Mouse (Mus musculus) CH12.LX (cell line): ENCODE data around the gene Saa4. TPM values are rescaled to one million over a fixed set of nuclear protein-coding genes. Genes with fewer than 3 reads are reported as not detected.

Experiments
- DNase-seq: peaks from one replicate; pipeline ENCODE4 v3.0.0-alpha.2; 2013; ENCODE audit errors: extremely low read depth
- H3K27ac ChIP-seq: 2 replicates; pipeline ENCODE4 v1.5.1; 2012; ENCODE audit warnings: low read depth, mild to moderate bottlenecking, control low read depth, moderate library complexity; ENCODE audit not compliant: insufficient read depth
- H3K27me3 ChIP-seq: replicated peaks from 2 replicates; pipeline ENCODE3; 2012; ENCODE audit warnings: inconsistent platforms
- H3K36me3 ChIP-seq, 2 experiments: replicated peaks in 1 of 2; 2 replicates each; pipeline versions ENCODE3 to v1.6.1; 2012; ENCODE audit warnings: inconsistent platforms in 1 of 2, low read length in 1 of 2, mild to moderate bottlenecking in 1 of 2, mixed read lengths in 1 of 2, moderate library complexity in 1 of 2; ENCODE audit not compliant: control insufficient read depth in 1 of 2, insufficient read depth in 1 of 2
- H3K4me1 ChIP-seq, 2 experiments: 2 replicates each; pipeline ENCODE4 v1.6.1; 2012; ENCODE audit warnings: inconsistent platforms in 1 of 2, moderate library complexity in 1 of 2; ENCODE audit not compliant: insufficient read depth in 2 of 2, control insufficient read depth in 1 of 2
- H3K4me2 ChIP-seq: 2 replicates; pipeline ENCODE4 v1.6.1; 2012; ENCODE audit warnings: low read depth, mild to moderate bottlenecking, control low read depth; ENCODE audit not compliant: poor library complexity, insufficient read depth, severe bottlenecking
- H3K4me3 ChIP-seq, 3 experiments: fragments of 150-350 bp in 1 of 3; sonication (generic) in 1 of 3; replicated peaks in 1 of 3; 2 replicates each; pipeline versions ENCODE3 to v1.5.1; 2011 to 2012; ENCODE audit warnings: low read depth in 2 of 3, low read length in 2 of 3, mild to moderate bottlenecking in 2 of 3, moderate library complexity in 2 of 3, control low read depth in 1 of 3, improper control_type of control experiment in 1 of 3, inconsistent platforms in 1 of 3, mixed read lengths in 1 of 3; ENCODE audit not compliant: poor library complexity in 1 of 3
- H3K79me2 ChIP-seq: replicated peaks from 2 replicates; pipeline ENCODE4 v1.6.1; 2012; ENCODE audit warnings: mild to moderate bottlenecking, moderate library complexity; ENCODE audit not compliant: control insufficient read depth, poor library complexity, insufficient read depth, severe bottlenecking; ENCODE audit errors: extremely low read depth
- H3K9ac ChIP-seq: 2 replicates; pipeline ENCODE4 v1.6.1; 2012; ENCODE audit warnings: low read depth, mild to moderate bottlenecking, control low read depth, moderate library complexity; ENCODE audit not compliant: insufficient read depth
- H3K9me3 ChIP-seq: replicated peaks from 2 replicates; pipeline ENCODE3; 2012; ENCODE audit warnings: low read length, inconsistent platforms, mixed read lengths
- CHD1 ChIP-seq: IDR thresholded peaks from 2 replicates; pipeline ENCODE4 v1.6.1; 2012; ENCODE audit warnings: low read depth, low read length, improper control_type of control experiment, inconsistent platforms
- CHD2 ChIP-seq: IDR thresholded peaks from 2 replicates; pipeline ENCODE4 v1.6.1; 2011; ENCODE audit warnings: low read length, improper control_type of control experiment
- CTCF ChIP-seq, 2 experiments: IDR thresholded peaks in 1 of 2; conservative IDR thresholded peaks in 1 of 2; 2 replicates each; pipeline ENCODE4 v1.5.1; 2011 to 2012; ENCODE audit warnings: low read depth in 2 of 2, low read length in 2 of 2, improper control_type of control experiment in 1 of 2, inconsistent platforms in 1 of 2, mild to moderate bottlenecking in 1 of 2, moderate library complexity in 1 of 2
- ELF1 ChIP-seq: IDR thresholded peaks from 2 replicates; pipeline ENCODE4 v1.6.1; 2014; ENCODE audit warnings: low read depth, mild to moderate bottlenecking, inconsistent platforms, low read length, improper control_type of control experiment
- EP300 ChIP-seq: IDR thresholded peaks from 2 replicates; pipeline ENCODE4 v1.6.1; 2011; ENCODE audit warnings: low read length, improper control_type of control experiment
- ETS1 ChIP-seq: conservative IDR thresholded peaks from 2 replicates; pipeline ENCODE4 v1.6.1; 2012; ENCODE audit warnings: low read depth, mild to moderate bottlenecking, inconsistent platforms, low read length, improper control_type of control experiment, moderate library complexity
- GABPA ChIP-seq: IDR thresholded peaks from 2 replicates; pipeline ENCODE4 v1.6.1; 2012; ENCODE audit warnings: low read depth, low read length, improper control_type of control experiment, inconsistent platforms; ENCODE audit not compliant: insufficient replicate concordance
- HCFC1 ChIP-seq: IDR thresholded peaks from 2 replicates; pipeline ENCODE4 v1.6.1; 2012; ENCODE audit warnings: low read depth, mild to moderate bottlenecking, inconsistent platforms, low read length, improper control_type of control experiment
- IRF4 ChIP-seq: IDR thresholded peaks from 2 replicates; pipeline ENCODE4 v1.6.1; 2014; ENCODE audit warnings: low read depth, mild to moderate bottlenecking, inconsistent platforms, low read length, improper control_type of control experiment
- JUN ChIP-seq: IDR thresholded peaks from 2 replicates; pipeline ENCODE4 v1.6.1; 2011; ENCODE audit warnings: low read depth, mild to moderate bottlenecking, low read length, improper control_type of control experiment, moderate library complexity; ENCODE audit not compliant: insufficient read depth
- JUND ChIP-seq: conservative IDR thresholded peaks from 2 replicates; pipeline ENCODE4 v1.6.1; 2011; ENCODE audit warnings: low read depth, low read length, improper control_type of control experiment
- KAT2A ChIP-seq: IDR thresholded peaks from 2 replicates; pipeline ENCODE4 v1.6.1; 2012; ENCODE audit warnings: low read length, improper control_type of control experiment, inconsistent platforms; ENCODE audit not compliant: insufficient replicate concordance
- MAFK ChIP-seq: IDR thresholded peaks from 2 replicates; pipeline ENCODE4 v1.6.1; 2011; ENCODE audit warnings: low read length, improper control_type of control experiment; ENCODE audit not compliant: insufficient replicate concordance
- MXI1 ChIP-seq: IDR thresholded peaks from 2 replicates; pipeline ENCODE4 v1.6.1; 2011; ENCODE audit warnings: mild to moderate bottlenecking, low read depth, low read length, improper control_type of control experiment
- NRF1 ChIP-seq: IDR thresholded peaks from 2 replicates; pipeline ENCODE4 v1.6.1; 2014; ENCODE audit warnings: low read depth, mild to moderate bottlenecking, inconsistent platforms, low read length, improper control_type of control experiment, moderate library complexity
- RAD21 ChIP-seq: IDR thresholded peaks from 2 replicates; pipeline ENCODE4 v1.6.1; 2011; ENCODE audit warnings: low read depth, mild to moderate bottlenecking, low read length, improper control_type of control experiment, moderate library complexity
- TBP ChIP-seq: conservative IDR thresholded peaks from 2 replicates; pipeline ENCODE4 v1.6.1; 2011; ENCODE audit warnings: low read depth, low read length, improper control_type of control experiment
- UBTF ChIP-seq: IDR thresholded peaks from 2 replicates; pipeline ENCODE4 v1.6.1; 2012; ENCODE audit warnings: low read depth, mild to moderate bottlenecking, inconsistent platforms, low read length, improper control_type of control experiment, moderate library complexity
- USF2 ChIP-seq: conservative IDR thresholded peaks from 2 replicates; pipeline ENCODE4 v1.6.1; 2011; ENCODE audit warnings: low read depth, low read length, improper control_type of control experiment
- ZC3H11A ChIP-seq: IDR thresholded peaks from 2 replicates; pipeline ENCODE4 v1.6.1; 2012; ENCODE audit warnings: low read depth, mild to moderate bottlenecking, inconsistent platforms, low read length, improper control_type of control experiment
- ZKSCAN1 ChIP-seq: IDR thresholded peaks from 2 replicates; pipeline ENCODE4 v1.6.1; 2012; ENCODE audit warnings: low read depth, inconsistent platforms, low read length, improper control_type of control experiment, borderline replicate concordance
- ZNF384 ChIP-seq: IDR thresholded peaks from 2 replicates; pipeline ENCODE4 v1.6.1; 2012; ENCODE audit warnings: low read depth, low read length, improper control_type of control experiment, inconsistent platforms
- dilution Hi-C: fragments of 300-500 bp; cut with MboI; formaldehyde crosslinking; loops from 2 replicates; pipeline ENCODE4 v1.14.3; 2020; ENCODE audit warnings: low sequenced_read_pairs; ENCODE audit not compliant: extremely low pct_unique_long_range_greater_than_20kb, extremely low pct_ligation_motif_present
- in situ Hi-C: fragments of 300-500 bp; cut with MboI; formaldehyde crosslinking; loops from 3 replicates; pipeline ENCODE4 v1.14.3; 2019; ENCODE audit warnings: low sequenced_read_pairs, low pct_ligation_motif_present, low pct_unique_long_range_greater_than_20kb, mixed read lengths
- polyA plus RNA-seq: library from polyadenylated mRNA; unstranded; fragments of >175 nt; gene quantifications from 2 replicates; pipeline ENCODE4 v1.2.1, GENCODE M21; 2012; ENCODE audit warnings: low read depth; ENCODE audit not compliant: insufficient read length
- total RNA-seq, 2 experiments: library from RNA; depleted of rRNA; stranded (reverse); fragments of 300-350 nt in 1 of 2; fragments of >200 nt in 1 of 2; gene quantifications; 2 replicates each; pipeline ENCODE4 v1.2.3; 2012 to 2014

Gene Saa4
- total and polyA plus RNA-seq, 3 experiments: not detected

DNA sequence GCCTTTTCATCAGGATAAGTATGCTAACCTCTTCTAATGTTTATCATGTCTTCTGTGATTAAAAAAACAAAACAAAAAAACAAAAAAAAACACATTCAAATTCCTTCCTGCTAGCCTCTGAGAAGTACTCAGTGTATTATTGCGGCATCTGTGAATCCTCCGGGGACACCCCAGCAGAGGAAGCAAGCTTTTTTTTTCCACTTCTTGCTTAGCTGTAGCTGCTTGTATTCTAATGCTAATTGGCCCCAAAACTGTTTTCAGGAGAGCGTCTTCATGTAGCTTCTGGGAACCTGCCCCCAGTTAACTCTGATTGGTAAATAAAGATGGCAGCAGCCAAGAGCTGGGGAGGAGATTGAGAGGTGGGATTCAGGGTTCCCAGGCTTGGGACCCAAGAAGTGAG is 16.1 kb upstream of the Saa4 start:
- no peaks in the 10 kb centered on the region for H3K9me3 ChIP-seq
- TF ChIP-seq CHD2 (no peak), USF2 (no peak), RAD21 (no peak), KAT2A (0 out of 2 replicates have a peak, but pooled peaks have one; percentile 17), HCFC1 (no peak; the same call in 1 of the 2 replicates), ETS1 (peak; percentile 31; the same call in 1 of the 2 replicates), JUND (peak; percentile 52), ZNF384 (peak; percentile 96), TBP (no peak), JUN (peak; percentile 39), ELF1 (peak; percentile 20; the same call in 1 of the 2 replicates), GABPA (no peak), IRF4 (0 out of 2 replicates have a peak, but pooled peaks have one; percentile 22)
- in situ Hi-C loops (no loop called here), dilution Hi-C loops (no loop called here)
- DNase-seq: peak; percentile 69
- no peaks in the 10 kb centered on the region for H3K36me3 ChIP-seq
- H3K27ac ChIP-seq: no peak overlapping the region
- H3K27me3 ChIP-seq: no peaks in the 10 kb centered on the region
- H3K9ac ChIP-seq: peak overlapping the region; percentile 18; the same call in 1 of the 2 replicates
- peaks cover 12 to 31% of the 10 kb centered on the region in 2 experiments for H3K4me1 ChIP-seq
- no peak overlapping the region for H3K4me2 ChIP-seq
- no peak overlapping the region for H3K4me3 ChIP-seq
- no peaks in the 10 kb centered on the region for H3K79me2 ChIP-seq

GRCm38 (mm10) chr7:46746381-46746780 is 14.0 kb upstream of the Saa4 start:
- H3K27me3 ChIP-seq: no peaks in the 10 kb centered on the region
- H3K9me3 ChIP-seq: no peaks in the 10 kb centered on the region
- no peak overlapping the region for H3K9ac ChIP-seq
- no peaks in the 10 kb centered on the region for H3K79me2 ChIP-seq
- dilution Hi-C loops (no loop called here), in situ Hi-C loops (no loop called here)
- H3K4me2 ChIP-seq: no peak overlapping the region
- no peaks in the 10 kb centered on the region for H3K36me3 ChIP-seq
- H3K27ac ChIP-seq: no peak overlapping the region
- H3K4me3 ChIP-seq: no peak overlapping the region
- TF ChIP-seq ETS1 (no peak), MAFK (no peak), IRF4 (no peak), CTCF (conservative IDR thresholded peaks at IDR 0.05 in 1 of 2, IDR thresholded peaks at IDR 0.05 in 1 of 2; ENCODE audit: low read depth in 2 of 2, low read length in 2 of 2) (no peak), UBTF (no peak), ZC3H11A (no peak), JUND (no peak), NRF1 (no peak), USF2 (no peak), RAD21 (no peak), ZKSCAN1 (no peak), EP300 (no peak), ELF1 (no peak), CHD1 (no peak), MXI1 (no peak)
- peaks cover 12 to 26% of the 10 kb centered on the region in 2 experiments for H3K4me1 ChIP-seq
- no peak for DNase-seq
